Mouse (Mus musculus): ENCODE results near the gene Cass4.

- no peak for TF ChIP-seq CTCF (IDR thresholded peaks at IDR 0.05; ENCODE audit: low read depth, low read length)
- TF ChIP-seq POLR2A (IDR thresholded peaks at IDR 0.05; ENCODE audit: borderline replicate concordance, low read depth, low read length), result no peak
Observed at GRCm38 (mm10) chr2:172395961-172396360, 2.4 kb downstream of the Cass4 start.

Data from bone marrow macrophage, adult 2 months (primary cell).